Mouse (Mus musculus): ENCODE measurements around the gene Lbr.

Lbr gene

DNA sequence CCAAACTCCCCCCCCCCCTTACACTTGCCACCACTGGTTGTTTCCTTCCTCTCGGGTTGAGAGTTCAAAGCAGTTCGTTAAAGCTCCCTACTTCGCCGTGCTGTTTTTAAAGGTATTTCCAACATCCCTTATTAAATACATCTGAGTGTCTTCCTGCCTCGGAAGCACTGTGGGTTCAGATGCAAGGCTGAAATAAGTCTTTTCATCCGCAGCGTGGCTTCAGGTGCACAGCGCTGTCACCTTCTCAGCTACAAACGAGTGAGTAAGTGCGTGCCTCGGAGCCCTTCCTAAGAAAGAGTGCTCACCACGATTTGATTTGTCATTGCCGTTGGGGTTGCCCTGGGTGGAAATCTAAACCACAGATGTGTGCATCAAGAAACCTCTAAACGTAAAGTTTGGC is at the start of gene Lbr:
Lbr (minus strand) TSS at position 266 of the 400 bp plus-strand sequence.
- H3K9me3 ChIP-seq (ENCODE audit: low read length): no peaks in the 10 kb centered on the region
- H3K36me3 ChIP-seq (ENCODE audit: insufficient read depth, low read length): peaks cover 21% of the 10 kb centered on the region
- no peak for TF ChIP-seq NANOG (IDR thresholded peaks at IDR 0.05; ENCODE audit: borderline replicate concordance, low read length)
- no peak for TF ChIP-seq CTCF (conservative IDR thresholded peaks at IDR 0.05; ENCODE audit: low read length)
- no peak for TF ChIP-seq POU5F1 (IDR thresholded peaks at IDR 0.05; ENCODE audit: borderline replicate concordance, low read length)
- H3K4me1 ChIP-seq (replicated peaks; ENCODE audit: low read depth, low read length): peaks cover 69% of the 10 kb centered on the region
- H3K27me3 ChIP-seq (ENCODE audit: insufficient read depth, low read length): no peaks in the 10 kb centered on the region
- peak within 1 kb of the TSS; percentile 95 for H3K4me3 ChIP-seq (replicated peaks; ENCODE audit: low read length)

DNA sequence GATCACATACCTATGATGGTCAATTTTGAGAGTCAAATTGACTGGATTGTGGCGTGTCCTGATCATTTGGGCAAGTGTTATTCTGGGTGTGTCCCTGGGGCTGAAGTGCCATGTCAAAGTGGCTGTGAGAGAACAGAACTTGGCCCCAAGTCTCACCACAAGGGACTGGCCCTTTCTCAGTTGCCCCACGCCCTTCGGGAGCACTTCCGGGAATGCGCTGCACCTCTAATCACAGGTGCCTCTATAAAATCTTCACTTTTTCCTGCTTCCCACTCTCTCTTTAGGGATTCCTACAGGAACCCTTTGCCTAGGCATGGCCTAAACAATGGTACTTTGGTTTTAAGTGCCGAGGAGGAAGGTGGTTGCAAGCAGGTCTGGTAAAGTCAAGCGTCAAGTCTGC is 46.8 kb upstream of the Lbr start:
- Histone ChIP-seq H3K4me1 (replicated peaks; ENCODE audit: low read depth, low read length) (peaks cover 48% of the 10 kb centered on the region), H3K27me3 (ENCODE audit: insufficient read depth, low read length) (no peaks in the 10 kb centered on the region)
- TF ChIP-seq NANOG (IDR thresholded peaks at IDR 0.05; ENCODE audit: borderline replicate concordance, low read length): no peak
- TF ChIP-seq POU5F1 (IDR thresholded peaks at IDR 0.05; ENCODE audit: borderline replicate concordance, low read length): no peak
- no peak for TF ChIP-seq CTCF (conservative IDR thresholded peaks at IDR 0.05; ENCODE audit: low read length)

DNA sequence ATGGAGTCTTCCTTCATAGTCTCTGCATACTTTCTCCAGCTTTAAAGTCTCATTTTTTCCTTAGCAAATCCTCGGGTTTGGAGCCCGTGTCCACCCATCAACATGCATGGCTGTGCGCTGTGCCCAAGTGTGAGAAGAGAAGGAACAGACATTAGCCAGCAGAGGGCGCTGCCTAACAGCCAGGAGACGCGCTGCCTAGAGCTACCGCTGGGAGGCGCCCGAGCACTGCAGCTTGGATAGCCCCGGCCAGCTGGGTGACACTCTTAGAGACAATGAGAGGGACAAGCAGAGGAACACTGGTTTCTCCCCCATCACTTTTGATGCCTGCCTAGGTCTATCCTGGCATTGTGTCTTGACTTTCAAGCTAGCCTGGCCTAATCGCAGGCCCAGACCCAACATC is 46.0 kb upstream of the Lbr start:
- Histone ChIP-seq H3K9me3 (ENCODE audit: low read length) (peaks cover 12% of the 10 kb centered on the region), H3K27me3 (ENCODE audit: insufficient read depth, low read length) (no peaks in the 10 kb centered on the region), H3K4me1 (replicated peaks; ENCODE audit: low read depth, low read length) (peaks cover 45% of the 10 kb centered on the region), H3K36me3 (ENCODE audit: insufficient read depth, low read length) (no peaks in the 10 kb centered on the region), H3K4me3 (replicated peaks; ENCODE audit: low read length) (no peak overlapping the region)
- TF ChIP-seq NANOG (IDR thresholded peaks at IDR 0.05; ENCODE audit: borderline replicate concordance, low read length) (no peak), CTCF (conservative IDR thresholded peaks at IDR 0.05; ENCODE audit: low read length) (peak; percentile 98)

More for the DNA sequence above, 46.8 kb upstream of the Lbr start:
- H3K36me3 ChIP-seq (ENCODE audit: insufficient read depth, low read length): no peaks in the 10 kb centered on the region
- no peak overlapping the region for H3K4me3 ChIP-seq (replicated peaks; ENCODE audit: low read length)
- peaks cover 12% of the 10 kb centered on the region for H3K9me3 ChIP-seq (ENCODE audit: low read length)

- TF ChIP-seq NANOG (IDR thresholded peaks at IDR 0.05; ENCODE audit: borderline replicate concordance, low read length) (no peak), CTCF (conservative IDR thresholded peaks at IDR 0.05; ENCODE audit: low read length) (peak; percentile 61)
- Histone ChIP-seq H3K36me3 (ENCODE audit: insufficient read depth, low read length) (no peaks in the 10 kb centered on the region), H3K4me3 (replicated peaks; ENCODE audit: low read length) (peak overlapping the region; percentile 69), H3K27me3 (ENCODE audit: insufficient read depth, low read length) (no peaks in the 10 kb centered on the region), H3K9me3 (ENCODE audit: low read length) (no peaks in the 10 kb centered on the region), H3K4me1 (replicated peaks; ENCODE audit: low read depth, low read length) (peaks cover 49% of the 10 kb centered on the region)
Observed at GRCm38 (mm10) chr1:181881532-181881931, 38.7 kb upstream of the Lbr start.

- peak overlapping the region; percentile 69 for H3K4me3 ChIP-seq (replicated peaks; ENCODE audit: low read length)
- no peaks in the 10 kb centered on the region for H3K36me3 ChIP-seq (ENCODE audit: insufficient read depth, low read length)
- no peaks in the 10 kb centered on the region for H3K27me3 ChIP-seq (ENCODE audit: insufficient read depth, low read length)
- TF ChIP-seq POU5F1 (IDR thresholded peaks at IDR 0.05; ENCODE audit: borderline replicate concordance, low read length): no peak
- no peak; the same call in 1 of the 2 replicates for TF ChIP-seq CTCF (conservative IDR thresholded peaks at IDR 0.05; ENCODE audit: low read length)
- TF ChIP-seq NANOG (IDR thresholded peaks at IDR 0.05; ENCODE audit: borderline replicate concordance, low read length): no peak
- no peaks in the 10 kb centered on the region for H3K9me3 ChIP-seq (ENCODE audit: low read length)
- H3K4me1 ChIP-seq (replicated peaks; ENCODE audit: low read depth, low read length): peaks cover 44% of the 10 kb centered on the region
Observed at GRCm38 (mm10) chr1:181880752-181881325, 38.0 kb upstream of the Lbr start.

DNA sequence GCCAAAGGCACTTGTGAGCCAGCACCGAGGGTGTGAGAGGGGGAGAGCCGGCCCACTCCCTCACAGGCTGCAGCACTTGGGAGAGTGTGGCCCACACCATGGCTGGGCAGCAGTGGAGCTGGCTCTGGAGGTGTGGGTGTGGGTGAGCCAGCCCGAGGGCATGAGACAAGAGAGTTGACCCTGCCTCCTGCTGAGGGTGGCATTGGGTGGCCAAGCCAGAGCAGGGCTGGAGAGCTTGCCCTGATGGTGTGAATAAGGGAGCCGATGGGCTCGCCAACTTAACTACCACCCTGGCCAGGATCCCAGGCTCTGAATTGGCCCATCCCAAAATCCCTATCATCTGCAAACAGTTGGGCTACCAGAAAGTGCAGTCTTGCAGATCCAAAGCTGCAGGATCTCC is 35.6 kb upstream of the Lbr start:
- Histone ChIP-seq H3K36me3 (ENCODE audit: insufficient read depth, low read length) (no peaks in the 10 kb centered on the region), H3K4me1 (replicated peaks; ENCODE audit: low read depth, low read length) (peaks cover 39% of the 10 kb centered on the region), H3K4me3 (replicated peaks; ENCODE audit: low read length) (no peak overlapping the region), H3K9me3 (ENCODE audit: low read length) (no peaks in the 10 kb centered on the region), H3K27me3 (ENCODE audit: insufficient read depth, low read length) (no peaks in the 10 kb centered on the region)
- TF ChIP-seq NANOG (IDR thresholded peaks at IDR 0.05; ENCODE audit: borderline replicate concordance, low read length) (no peak), CTCF (conservative IDR thresholded peaks at IDR 0.05; ENCODE audit: low read length) (no peak), POU5F1 (IDR thresholded peaks at IDR 0.05; ENCODE audit: borderline replicate concordance, low read length) (no peak)

- H3K4me1 ChIP-seq (replicated peaks; ENCODE audit: low read depth, low read length): peaks cover 36% of the 10 kb centered on the region
- no peaks in the 10 kb centered on the region for H3K27me3 ChIP-seq (ENCODE audit: insufficient read depth, low read length)
- H3K4me3 ChIP-seq (replicated peaks; ENCODE audit: low read length): no peak overlapping the region
- no peak for TF ChIP-seq CTCF (conservative IDR thresholded peaks at IDR 0.05; ENCODE audit: low read length)
- TF ChIP-seq NANOG (IDR thresholded peaks at IDR 0.05; ENCODE audit: borderline replicate concordance, low read length): no peak
- TF ChIP-seq POU5F1 (IDR thresholded peaks at IDR 0.05; ENCODE audit: borderline replicate concordance, low read length): no peak
- no peaks in the 10 kb centered on the region for H3K36me3 ChIP-seq (ENCODE audit: insufficient read depth, low read length)
- H3K9me3 ChIP-seq (ENCODE audit: low read length): peaks cover 8% of the 10 kb centered on the region
Observed at GRCm38 (mm10) chr1:181877088-181877487, 34.2 kb upstream of the Lbr start.

GRCm38 (mm10) chr1:181876656-181877055 is 33.8 kb upstream of the Lbr start:
- Histone ChIP-seq H3K27me3 (ENCODE audit: insufficient read depth, low read length) (no peaks in the 10 kb centered on the region), H3K36me3 (ENCODE audit: insufficient read depth, low read length) (no peaks in the 10 kb centered on the region), H3K4me1 (replicated peaks; ENCODE audit: low read depth, low read length) (peaks cover 32% of the 10 kb centered on the region), H3K4me3 (replicated peaks; ENCODE audit: low read length) (no peak overlapping the region), H3K9me3 (ENCODE audit: low read length) (peaks cover 12% of the 10 kb centered on the region)
- TF ChIP-seq POU5F1 (IDR thresholded peaks at IDR 0.05; ENCODE audit: borderline replicate concordance, low read length) (no peak), NANOG (IDR thresholded peaks at IDR 0.05; ENCODE audit: borderline replicate concordance, low read length) (no peak), CTCF (conservative IDR thresholded peaks at IDR 0.05; ENCODE audit: low read length) (no peak)

All from E14TG2a.4 (cell line).